Mouse (Mus musculus) midbrain, embryonic 15.5 days (tissue): Measurements from ENCODE around the gene Anapc15. TPM values are rescaled to one million over a fixed set of nuclear protein-coding genes. Genes with fewer than 3 reads are reported as not detected.

Experiments used
- ATAC-seq: fragments of 200-750 bp; cut with Nextera tagmentation; replicated peaks from 2 replicates; pipeline ENCODE4 v1.8.0; 2017; ENCODE audit warnings: moderate TSS enrichment
- H3K27ac ChIP-seq: fragments of 300-500 bp; sonication (generic); 2 replicates; pipeline ENCODE4 v1.5.1; 2015; ENCODE audit warnings: mild to moderate bottlenecking, inconsistent platforms
- H3K27me3 ChIP-seq: fragments of 300-500 bp; sonication (generic); replicated peaks from 2 replicates; pipeline ENCODE4 v1.6.1; 2015; ENCODE audit warnings: inconsistent platforms
- H3K36me3 ChIP-seq: fragments of 300-500 bp; sonication (generic); replicated peaks from 2 replicates; pipeline ENCODE4 v1.6.1; 2015; ENCODE audit warnings: inconsistent platforms
- H3K4me1 ChIP-seq: fragments of 300-500 bp; sonication (generic); 2 replicates; pipeline ENCODE4 v1.6.1; 2015; ENCODE audit warnings: inconsistent platforms
- H3K4me2 ChIP-seq: fragments of 300-500 bp; sonication (generic); 2 replicates; pipeline ENCODE4 v1.6.1; 2015; ENCODE audit warnings: inconsistent platforms, mild to moderate bottlenecking, moderate library complexity
- H3K4me3 ChIP-seq: fragments of 300-500 bp; sonication (generic); 2 replicates; pipeline ENCODE4 v1.5.1; 2015; ENCODE audit warnings: mild to moderate bottlenecking, inconsistent platforms
- H3K9ac ChIP-seq: fragments of 300-500 bp; sonication (generic); 2 replicates; pipeline ENCODE4 v1.6.1; 2015; ENCODE audit warnings: mild to moderate bottlenecking, inconsistent platforms
- H3K9me3 ChIP-seq: fragments of 300-500 bp; sonication (generic); 2 replicates; pipeline ENCODE4 v1.6.1; 2016; ENCODE audit warnings: inconsistent platforms
- WGBS: fragments of 180-500 bp; shearing (Covaris S2); methylation state at CpG from one replicate; pipeline ENCODE4 v1.1.7; 2015; ENCODE audit warnings: mixed read lengths; 5-methylcytosine and 5-hydroxymethylcytosine counted together
- polyA plus RNA-seq: library from polyadenylated mRNA; unstranded; fragments of >200 nt; fragmentation: Nextera tagmentation; extraction: Ambion mirVana; gene quantifications from 2 replicates; pipeline ENCODE4 v1.2.1, GENCODE M21; 2015

The Anapc15 gene
- polyA plus RNA-seq, 1 experiment from 2014 or later, result 78.1 TPM

GRCm38 (mm10) chr7:101882413-101883154 lies 19.1 kb downstream of the Anapc15 start:
- Histone ChIP-seq H3K27ac (no peak overlapping the region), H3K36me3 (no peaks in the 10 kb centered on the region), H3K4me1 (no peaks in the 10 kb centered on the region), H3K9ac (no peak overlapping the region), H3K4me2 (no peak overlapping the region), H3K4me3 (no peak overlapping the region), H3K9me3 (no peaks in the 10 kb centered on the region), H3K27me3 (no peaks in the 10 kb centered on the region)
- WGBS, result 64% methylated on average over 9 of the region's 9 CpGs
- ATAC-seq, result no peak

- no peak for ATAC-seq
- no peaks in the 10 kb centered on the region for H3K9me3 ChIP-seq
Measured at GRCm38 (mm10) chr7:101884160-101884559, 20.6 kb downstream of the Anapc15 start.

GRCm38 (mm10) chr7:101886274-101886673 lies 22.8 kb downstream of the Anapc15 start:
- Histone ChIP-seq H3K9ac (no peak overlapping the region), H3K36me3 (no peaks in the 10 kb centered on the region), H3K4me2 (no peak overlapping the region), H3K27ac (no peak overlapping the region), H3K27me3 (no peaks in the 10 kb centered on the region), H3K4me1 (no peaks in the 10 kb centered on the region), H3K9me3 (no peaks in the 10 kb centered on the region), H3K4me3 (no peak overlapping the region)
- no peak for ATAC-seq
- 87% methylated on average over 6 of the region's 6 CpGs for WGBS

More at GRCm38 (mm10) chr7:101884160-101884559, 20.6 kb downstream of the Anapc15 start:
- WGBS, result 94% methylated on average over 4 of the region's 4 CpGs
- H3K4me2 ChIP-seq, result no peak overlapping the region
- no peaks in the 10 kb centered on the region for H3K27me3 ChIP-seq
- H3K27ac ChIP-seq, result no peak overlapping the region
- H3K36me3 ChIP-seq, result no peaks in the 10 kb centered on the region
- no peak overlapping the region for H3K9ac ChIP-seq
- H3K4me1 ChIP-seq, result no peaks in the 10 kb centered on the region
- H3K4me3 ChIP-seq, result no peak overlapping the region

- Histone ChIP-seq H3K4me1 (no peaks in the 10 kb centered on the region), H3K4me3 (no peak overlapping the region), H3K9me3 (no peaks in the 10 kb centered on the region), H3K27me3 (no peaks in the 10 kb centered on the region), H3K4me2 (no peak overlapping the region), H3K27ac (no peak overlapping the region), H3K9ac (no peak overlapping the region), H3K36me3 (no peaks in the 10 kb centered on the region)
- no peak for ATAC-seq
- WGBS, result 87% methylated on average over 4 of the region's 4 CpGs
Measured at GRCm38 (mm10) chr7:101888460-101888859, 24.9 kb downstream of the Anapc15 start.

- Histone ChIP-seq H3K4me2 (peak overlapping the region; percentile 38), H3K27me3 (no peaks in the 10 kb centered on the region), H3K9ac (peak overlapping the region; percentile 65), H3K27ac (peak overlapping the region; percentile 94), H3K36me3 (0 out of 2 replicates have a peak, but pooled peaks cover 3% of the 10 kb centered on the region), H3K4me1 (peaks cover 16% of the 10 kb centered on the region), H3K9me3 (no peaks in the 10 kb centered on the region), H3K4me3 (peak overlapping the region; percentile 73)
- ATAC-seq, result no peak; the same call in 1 of the 2 replicates
- 36% methylated on average over 9 of the region's 9 CpGs for WGBS
Measured at GRCm38 (mm10) chr7:101895695-101896094, 32.2 kb downstream of the Anapc15 start.

- Histone ChIP-seq H3K9me3 (no peaks in the 10 kb centered on the region), H3K36me3 (0 out of 2 replicates have a peak, but pooled peaks cover 3% of the 10 kb centered on the region), H3K27me3 (no peaks in the 10 kb centered on the region), H3K27ac (peak overlapping the region; percentile 94), H3K9ac (peak overlapping the region; percentile 65), H3K4me2 (peak overlapping the region; percentile 49), H3K4me3 (peak overlapping the region; percentile 73), H3K4me1 (peaks cover 16% of the 10 kb centered on the region)
- ATAC-seq, result peak; percentile 98
- under 1% methylated on average over 57 of the region's 57 CpGs for WGBS
Measured at GRCm38 (mm10) chr7:101896104-101897066, 32.9 kb downstream of the Anapc15 start.

- no peak overlapping the region for H3K9ac ChIP-seq
- H3K4me3 ChIP-seq, result no peak overlapping the region
- no peaks in the 10 kb centered on the region for H3K27me3 ChIP-seq
- H3K4me1 ChIP-seq, result peaks cover 13% of the 10 kb centered on the region
- H3K27ac ChIP-seq, result no peak overlapping the region
- WGBS, result 96% methylated on average over 16 of the region's 16 CpGs
- 0 out of 2 replicates have a peak, but pooled peaks cover 3% of the 10 kb centered on the region for H3K36me3 ChIP-seq
- no peaks in the 10 kb centered on the region for H3K9me3 ChIP-seq
- ATAC-seq, result no peak
- no peak overlapping the region for H3K4me2 ChIP-seq
Measured at GRCm38 (mm10) chr7:101900331-101901097, 37.0 kb downstream of the Anapc15 start.

- no peak overlapping the region for H3K4me2 ChIP-seq
- H3K9me3 ChIP-seq, result no peaks in the 10 kb centered on the region
- no peaks in the 10 kb centered on the region for H3K27me3 ChIP-seq
- H3K4me3 ChIP-seq, result no peak overlapping the region
- no peak overlapping the region for H3K9ac ChIP-seq
- ATAC-seq, result no peak
- no peak overlapping the region for H3K27ac ChIP-seq
- H3K4me1 ChIP-seq, result peaks cover 19% of the 10 kb centered on the region
- WGBS, result 93% methylated on average over 10 of the region's 10 CpGs
- H3K36me3 ChIP-seq, result 0 out of 2 replicates have a peak, but pooled peaks cover 3% of the 10 kb centered on the region
Measured at GRCm38 (mm10) chr7:101901969-101902368, 38.5 kb downstream of the Anapc15 start.

GRCm38 (mm10) chr7:101902846-101903245 lies 39.3 kb downstream of the Anapc15 start:
- no peaks in the 10 kb centered on the region for H3K9me3 ChIP-seq
- H3K4me1 ChIP-seq, result peaks cover 18% of the 10 kb centered on the region
- no peak overlapping the region for H3K4me2 ChIP-seq
- no peaks in the 10 kb centered on the region for H3K27me3 ChIP-seq
- no peak overlapping the region for H3K27ac ChIP-seq
- no peak overlapping the region for H3K4me3 ChIP-seq
- no peak for ATAC-seq
- H3K36me3 ChIP-seq, result 0 out of 2 replicates have a peak, but pooled peaks cover 3% of the 10 kb centered on the region
- no peak overlapping the region for H3K9ac ChIP-seq

- H3K9me3 ChIP-seq, result no peaks in the 10 kb centered on the region
- H3K4me3 ChIP-seq, result peak within 1 kb of the TSS; percentile 76
- H3K4me1 ChIP-seq, result peaks cover 30% of the 10 kb centered on the region
- peak; percentile 97 for ATAC-seq
- 0 out of 2 replicates have a peak, but pooled peaks cover 6% of the 10 kb centered on the region for H3K36me3 ChIP-seq
- H3K9ac ChIP-seq, result peak within 1 kb of the TSS; percentile 89
- 0% methylated on average over 61 of the region's 61 CpGs for WGBS
- no peaks in the 10 kb centered on the region for H3K27me3 ChIP-seq
- peak within 1 kb of the TSS; percentile 96 for H3K27ac ChIP-seq
- peak within 1 kb of the TSS; percentile 64 for H3K4me2 ChIP-seq
Measured at GRCm38 (mm10) chr7:101905561-101906286, 42.2 kb downstream of the Anapc15 start, which contains the start of gene Lamtor1. TSS of gene Lamtor1 (plus strand) at chr7:101905904.

- ATAC-seq, result no peak
- Histone ChIP-seq H3K27me3 (no peaks in the 10 kb centered on the region), H3K4me3 (peak within 1 kb of the TSS; percentile 76), H3K4me2 (peak within 1 kb of the TSS; percentile 64), H3K36me3 (0 out of 2 replicates have a peak, but pooled peaks cover 10% of the 10 kb centered on the region), H3K4me1 (peaks cover 30% of the 10 kb centered on the region), H3K9me3 (no peaks in the 10 kb centered on the region), H3K9ac (peak within 1 kb of the TSS; percentile 89), H3K27ac (peak within 1 kb of the TSS; percentile 96)
- 21% methylated on average over 11 of the region's 11 CpGs for WGBS
Measured at GRCm38 (mm10) chr7:101906287-101906681, 42.8 kb downstream of the Anapc15 start, which contains the start of gene Tomt. TSS of gene Tomt (minus strand) at chr7:101906359.
